Mouse (Mus musculus) intestine, embryonic 14.5 days (tissue): Measurements from ENCODE around the gene Smc3. TPM values are rescaled to one million over a fixed set of nuclear protein-coding genes. Genes with fewer than 3 reads are reported as not detected.

ENCODE experiments used
- ATAC-seq: fragments of 200-750 bp; cut with Nextera tagmentation; replicated peaks from 2 replicates; pipeline ENCODE4 v1.8.0; 2017; ENCODE audit warnings: low read depth, moderate number of reproducible peaks, moderate TSS enrichment, moderate library complexity; ENCODE audit not compliant: low FRiP score, low TSS enrichment
- DNase-seq: peaks from one replicate; pipeline ENCODE4 v3.0.0-alpha.2; 2018; ENCODE audit warnings: low spot score
- H3K27ac ChIP-seq: fragments of 300-500 bp; sonication (generic); 2 replicates; pipeline ENCODE4 v1.5.1; 2014; ENCODE audit warnings: low read depth, mild to moderate bottlenecking, control low read depth
- H3K27me3 ChIP-seq: fragments of 300-500 bp; sonication (generic); replicated peaks from 2 replicates; pipeline ENCODE4 v1.6.1; 2014; ENCODE audit warnings: low read length, control low read depth; ENCODE audit not compliant: control insufficient read depth, insufficient read depth
- H3K36me3 ChIP-seq: fragments of 300-500 bp; sonication (generic); 2 replicates; pipeline ENCODE4 v1.6.1; 2014; ENCODE audit warnings: low read length, control low read depth; ENCODE audit not compliant: control insufficient read depth, insufficient read depth
- H3K4me1 ChIP-seq: fragments of 300-500 bp; sonication (generic); replicated peaks from 2 replicates; pipeline ENCODE4 v1.6.1; 2014; ENCODE audit warnings: low read length, control low read depth, mixed read lengths; ENCODE audit not compliant: control insufficient read depth, insufficient read depth
- H3K4me2 ChIP-seq: fragments of 300-500 bp; sonication (generic); 2 replicates; pipeline ENCODE4 v1.6.1; 2014; ENCODE audit warnings: low read length
- H3K4me3 ChIP-seq: fragments of 300-500 bp; sonication (generic); 2 replicates; pipeline ENCODE4 v1.5.1; 2014; ENCODE audit warnings: low read depth, low read length, control low read depth, mixed read lengths
- H3K9ac ChIP-seq: fragments of 300-500 bp; sonication (generic); 2 replicates; pipeline ENCODE4 v1.6.1; 2014; ENCODE audit warnings: mild to moderate bottlenecking, low read length
- H3K9me3 ChIP-seq: fragments of 300-500 bp; sonication (generic); 2 replicates; pipeline ENCODE4 v1.6.1; 2016; ENCODE audit warnings: low read length, control low read depth; ENCODE audit not compliant: control insufficient read depth
- WGBS: fragments of 180-500 bp; shearing (Covaris S2); extraction: QIAGEN DNeasy Blood & Tissue Kit; methylation state at CpG from one replicate; pipeline ENCODE4 v1.1.7; 2014; 5-methylcytosine and 5-hydroxymethylcytosine counted together
- polyA plus RNA-seq: library from polyadenylated mRNA; unstranded; fragments of >200 nt; fragmentation: Nextera tagmentation; extraction: Ambion mirVana; gene quantifications from 2 replicates; pipeline ENCODE4 v1.2.1, GENCODE M21; 2014

Smc3 gene
- polyA plus RNA-seq, 1 experiment from 2014 or later, result 65.6 TPM

GRCm38 (mm10) chr19:53560436-53560835 is 39.8 kb upstream of the Smc3 start:
- Histone ChIP-seq H3K27me3 (no peaks in the 10 kb centered on the region), H3K4me1 (no peaks in the 10 kb centered on the region; the same call in 1 of the 2 replicates), H3K4me3 (no peak overlapping the region), H3K9ac (no peak overlapping the region), H3K36me3 (no peaks in the 10 kb centered on the region), H3K9me3 (no peaks in the 10 kb centered on the region), H3K27ac (no peak overlapping the region), H3K4me2 (no peak overlapping the region)
- no peak for ATAC-seq
- WGBS, result 87% methylated on average over 3 of the region's 3 CpGs
- no peak for DNase-seq

GRCm38 (mm10) chr19:53564174-53564573 is 36.0 kb upstream of the Smc3 start:
- Histone ChIP-seq H3K9me3 (no peaks in the 10 kb centered on the region), H3K27ac (no peak overlapping the region), H3K4me2 (no peak overlapping the region), H3K27me3 (no peaks in the 10 kb centered on the region), H3K4me1 (no peaks in the 10 kb centered on the region), H3K4me3 (no peak overlapping the region), H3K36me3 (no peaks in the 10 kb centered on the region), H3K9ac (no peak overlapping the region)
- ATAC-seq (no peak), DNase-seq (no peak)
- WGBS, result 35% methylated on average over 4 of the region's 4 CpGs

GRCm38 (mm10) chr19:53565565-53566277 is 34.5 kb upstream of the Smc3 start:
- DNase-seq, result no peak
- WGBS, result 91% methylated on average over 14 of the region's 14 CpGs

DNA sequence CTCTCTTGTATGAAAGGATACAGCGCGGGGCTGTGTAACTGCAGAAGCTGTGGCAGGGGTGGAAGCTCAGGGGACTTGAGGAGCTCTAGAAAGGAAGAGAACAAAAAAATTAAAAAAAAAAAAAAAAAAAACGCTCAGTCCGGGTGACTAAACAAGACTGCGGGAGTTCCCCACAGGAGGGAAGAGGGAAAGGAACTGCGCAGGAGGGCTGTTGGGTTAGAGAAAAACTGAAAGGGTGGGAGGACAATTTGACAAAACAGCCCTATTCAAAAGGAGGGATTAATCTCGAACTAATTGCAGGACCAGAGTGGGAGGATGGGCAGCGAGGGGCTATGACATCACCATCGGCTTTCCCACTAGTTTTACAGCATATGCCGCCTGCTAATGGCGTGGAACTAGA is 32.3 kb upstream of the Smc3 start:
- H3K9ac ChIP-seq, result no peak overlapping the region
- H3K4me3 ChIP-seq, result no peak overlapping the region
- ATAC-seq (no peak), DNase-seq (no peak)
- H3K27me3 ChIP-seq, result no peaks in the 10 kb centered on the region
- no peaks in the 10 kb centered on the region for H3K9me3 ChIP-seq
- no peak overlapping the region for H3K27ac ChIP-seq
- H3K4me2 ChIP-seq, result no peak overlapping the region
- H3K36me3 ChIP-seq, result no peaks in the 10 kb centered on the region
- H3K4me1 ChIP-seq, result no peaks in the 10 kb centered on the region; the same call in 1 of the 2 replicates
- WGBS, result 47% methylated on average over 11 of the region's 11 CpGs

More at GRCm38 (mm10) chr19:53565565-53566277, 34.5 kb upstream of the Smc3 start:
- Histone ChIP-seq H3K36me3 (no peaks in the 10 kb centered on the region), H3K9me3 (no peaks in the 10 kb centered on the region), H3K9ac (no peak overlapping the region), H3K4me2 (no peak overlapping the region), H3K4me1 (no peaks in the 10 kb centered on the region), H3K4me3 (no peak overlapping the region), H3K27ac (no peak overlapping the region), H3K27me3 (no peaks in the 10 kb centered on the region)
- no peak for ATAC-seq

DNA sequence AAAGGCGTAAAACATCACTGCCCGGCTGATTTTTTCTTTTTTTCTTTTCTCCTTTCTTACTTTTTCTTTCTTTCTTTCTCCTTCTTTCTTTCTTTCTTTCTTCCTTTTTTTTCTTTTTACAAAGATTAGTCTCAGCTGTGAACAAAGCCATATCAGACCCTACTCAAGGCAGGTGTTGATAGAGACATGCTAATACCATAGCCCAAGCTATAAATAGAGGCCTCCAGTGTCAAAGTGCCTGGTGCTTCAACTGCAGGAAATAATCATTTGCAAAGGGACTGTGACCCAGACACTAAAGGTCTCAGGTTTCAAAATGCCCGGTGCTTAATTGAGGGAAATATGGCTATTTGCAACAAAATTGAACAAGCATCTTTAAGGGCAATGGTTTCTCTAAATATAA is 31.6 kb upstream of the Smc3 start:
- ATAC-seq, result no peak
- H3K36me3 ChIP-seq, result no peaks in the 10 kb centered on the region
- WGBS, result 79% methylated on average over 3 of the region's 3 CpGs
- no peak overlapping the region for H3K9ac ChIP-seq
- H3K4me1 ChIP-seq, result no peaks in the 10 kb centered on the region; the same call in 1 of the 2 replicates
- no peak overlapping the region for H3K4me2 ChIP-seq
- no peaks in the 10 kb centered on the region for H3K9me3 ChIP-seq
- H3K27ac ChIP-seq, result no peak overlapping the region
- no peak overlapping the region for H3K4me3 ChIP-seq
- no peak for DNase-seq
- no peaks in the 10 kb centered on the region for H3K27me3 ChIP-seq

DNA sequence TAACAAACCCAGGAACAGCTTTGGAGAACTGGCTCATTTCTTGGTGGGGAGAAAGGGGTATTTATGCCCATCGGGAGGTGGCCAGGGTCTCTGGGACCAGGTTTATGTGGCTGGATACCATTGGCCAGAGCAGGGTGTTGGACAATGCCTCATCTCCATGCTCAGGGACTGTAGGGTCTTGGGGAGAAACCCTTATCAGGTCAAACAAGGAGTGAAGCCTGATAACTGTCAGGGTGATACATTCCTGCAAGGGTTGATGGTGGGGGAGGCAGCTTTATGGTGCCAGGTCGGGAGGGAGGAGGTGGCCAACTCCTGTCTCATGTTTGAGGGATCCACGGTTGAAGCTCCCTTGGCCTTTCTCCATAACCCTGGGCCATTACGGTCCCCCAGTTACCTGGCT is 29.1 kb upstream of the Smc3 start:
- DNase-seq (peak; percentile 23), ATAC-seq (no peak)
- Histone ChIP-seq H3K4me3 (no peak overlapping the region), H3K27ac (no peak overlapping the region), H3K9me3 (no peaks in the 10 kb centered on the region), H3K9ac (no peak overlapping the region), H3K36me3 (no peaks in the 10 kb centered on the region), H3K4me1 (no peaks in the 10 kb centered on the region; the same call in 1 of the 2 replicates), H3K4me2 (no peak overlapping the region), H3K27me3 (no peaks in the 10 kb centered on the region)
- 70% methylated on average over 4 of the region's 4 CpGs for WGBS

GRCm38 (mm10) chr19:53571501-53572428 is 28.4 kb upstream of the Smc3 start:
- peak; percentile 44 for DNase-seq
- 67% methylated on average over 18 of the region's 18 CpGs for WGBS
- no peaks in the 10 kb centered on the region for H3K36me3 ChIP-seq

DNA sequence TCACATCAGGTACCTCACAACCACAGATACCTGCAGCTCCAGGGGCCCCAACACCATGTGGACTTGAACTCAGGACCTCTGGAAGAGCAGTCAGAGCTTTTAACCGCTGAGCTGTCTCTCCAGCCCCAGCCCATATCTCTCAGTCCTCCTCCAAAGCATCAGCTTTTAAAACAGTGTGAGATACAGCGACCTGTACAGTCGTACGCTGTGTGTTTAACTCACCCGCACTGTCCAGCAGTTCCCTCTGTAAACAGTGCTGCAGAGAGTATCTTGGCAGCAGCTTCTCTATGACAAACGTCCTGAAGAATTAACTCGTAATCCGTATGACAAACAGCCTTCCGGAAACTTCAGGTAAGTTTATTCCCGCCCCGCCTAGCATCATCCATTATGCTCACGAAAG is 27.6 kb upstream of the Smc3 start:
- H3K9ac ChIP-seq, result no peak overlapping the region
- H3K27ac ChIP-seq, result no peak overlapping the region
- no peaks in the 10 kb centered on the region for H3K9me3 ChIP-seq
- ATAC-seq, result peak; percentile 71; the same call in 1 of the 2 replicates
- no peaks in the 10 kb centered on the region for H3K36me3 ChIP-seq
- WGBS, result 27% methylated on average over 12 of the region's 12 CpGs
- no peak overlapping the region for H3K4me3 ChIP-seq
- DNase-seq, result peak; percentile 54
- H3K4me2 ChIP-seq, result peak overlapping the region; percentile 6; the same call in 1 of the 2 replicates
- peaks cover 4% of the 10 kb centered on the region; the same call in 1 of the 2 replicates for H3K4me1 ChIP-seq
- no peaks in the 10 kb centered on the region for H3K27me3 ChIP-seq

More at GRCm38 (mm10) chr19:53571501-53572428, 28.4 kb upstream of the Smc3 start:
- Histone ChIP-seq H3K9me3 (no peaks in the 10 kb centered on the region), H3K4me3 (no peak overlapping the region), H3K4me1 (no peaks in the 10 kb centered on the region; the same call in 1 of the 2 replicates), H3K4me2 (no peak overlapping the region), H3K27ac (no peak overlapping the region), H3K9ac (no peak overlapping the region), H3K27me3 (no peaks in the 10 kb centered on the region)
- no peak for ATAC-seq
